Mouse (Mus musculus) lung, postnatal 0 days (tissue): ENCODE measurements around the gene Klhl29. TPM values are rescaled to one million over a fixed set of nuclear protein-coding genes. Genes with fewer than 3 reads are reported as not detected.

Experiments
- ATAC-seq: fragments of 200-750 bp; cut with Nextera tagmentation; 2 replicates; pipeline ENCODE4 v1.8.0; 2017; ENCODE audit warnings: moderate library complexity
- DNase-seq: peaks from one replicate; pipeline ENCODE4 v3.0.0-alpha.2; 2016; ENCODE audit warnings: low spot score
- H3K27ac ChIP-seq: fragments of 300-500 bp; sonication (generic); 2 replicates; pipeline ENCODE4 v1.5.1; 2014; ENCODE audit warnings: antibody characterized with exemption, mild to moderate bottlenecking, low read length, mixed read lengths
- H3K27me3 ChIP-seq: fragments of 300-500 bp; sonication (generic); replicated peaks from 2 replicates; pipeline ENCODE4 v1.6.1; 2014; ENCODE audit warnings: low read length, mixed read lengths; ENCODE audit not compliant: insufficient read depth
- H3K36me3 ChIP-seq: fragments of 300-500 bp; sonication (generic); 2 replicates; pipeline ENCODE4 v1.6.1; 2014; ENCODE audit warnings: low read length, mixed read lengths; ENCODE audit not compliant: insufficient read depth
- H3K4me1 ChIP-seq: fragments of 300-500 bp; sonication (generic); 2 replicates; pipeline ENCODE4 v1.6.1; 2014; ENCODE audit warnings: antibody characterized with exemption, low read depth, low read length, mixed read lengths; ENCODE audit not compliant: insufficient read depth
- H3K4me2 ChIP-seq: fragments of 300-500 bp; sonication (generic); replicated peaks from 2 replicates; pipeline ENCODE4 v1.6.1; 2014; ENCODE audit warnings: low read depth, mild to moderate bottlenecking, low read length, moderate library complexity, mixed read lengths
- H3K4me3 ChIP-seq: fragments of 300-500 bp; sonication (generic); 2 replicates; pipeline ENCODE4 v1.5.1; 2014; ENCODE audit warnings: low read depth, low read length
- H3K9ac ChIP-seq: fragments of 300-500 bp; sonication (generic); replicated peaks from 2 replicates; pipeline ENCODE4 v1.6.1; 2014; ENCODE audit warnings: low read depth, mild to moderate bottlenecking
- H3K9me3 ChIP-seq: fragments of 300-500 bp; sonication (generic); 2 replicates; pipeline ENCODE4 v1.6.1; 2016; ENCODE audit warnings: low read length, mixed read lengths
- CTCF ChIP-seq: IDR thresholded peaks from 2 replicates; pipeline ENCODE4 v1.5.1; 2016; ENCODE audit warnings: antibody characterized with exemption, mild to moderate bottlenecking
- EP300 ChIP-seq: IDR thresholded peaks from 2 replicates; pipeline ENCODE4 v1.6.1; 2016; ENCODE audit warnings: antibody characterized with exemption, mild to moderate bottlenecking, control low read depth
- WGBS: fragments of 180-500 bp; shearing (Covaris S2); extraction: QIAGEN DNeasy Blood & Tissue Kit; methylation state at CpG from one replicate; pipeline ENCODE4 v1.1.7; 2014; 5-methylcytosine and 5-hydroxymethylcytosine counted together
- polyA plus RNA-seq: library from polyadenylated mRNA; unstranded; fragments of >200 nt; fragmentation: Nextera tagmentation; extraction: Ambion mirVana; gene quantifications from 2 replicates; pipeline ENCODE4 v1.2.1, GENCODE M21; 2015

Klhl29 gene
- polyA plus RNA-seq, 1 experiment from 2014 or later: 0.33 TPM

GRCm38 (mm10) chr12:5204071-5204840, 171.2 kb downstream of the Klhl29 start:
- H3K27me3 ChIP-seq: no peaks in the 10 kb centered on the region
- peak; percentile 46 for ATAC-seq
- H3K9me3 ChIP-seq: no peaks in the 10 kb centered on the region
- no peaks in the 10 kb centered on the region for H3K4me1 ChIP-seq
- H3K27ac ChIP-seq: no peak overlapping the region
- DNase-seq: peak; percentile 29
- no peak overlapping the region for H3K9ac ChIP-seq
- H3K4me2 ChIP-seq: no peak overlapping the region
- H3K36me3 ChIP-seq: no peaks in the 10 kb centered on the region
- 42% methylated on average over 11 of the region's 11 CpGs for WGBS
- no peak overlapping the region for H3K4me3 ChIP-seq
- TF ChIP-seq EP300 (no peak), CTCF (no peak)

GRCm38 (mm10) chr12:5203385-5203784, 172.1 kb downstream of the Klhl29 start:
- no peak for ATAC-seq
- Histone ChIP-seq H3K9me3 (no peaks in the 10 kb centered on the region), H3K36me3 (no peaks in the 10 kb centered on the region), H3K4me1 (no peaks in the 10 kb centered on the region), H3K27ac (no peak overlapping the region), H3K9ac (no peak overlapping the region), H3K4me2 (no peak overlapping the region), H3K4me3 (no peak overlapping the region), H3K27me3 (no peaks in the 10 kb centered on the region)
- DNase-seq: no peak
- TF ChIP-seq EP300: no peak
- TF ChIP-seq CTCF: no peak
- 51% methylated on average over 5 of the region's 5 CpGs for WGBS

- Histone ChIP-seq H3K4me2 (no peak overlapping the region), H3K4me3 (no peak overlapping the region), H3K4me1 (no peaks in the 10 kb centered on the region), H3K9ac (no peak overlapping the region), H3K27ac (no peak overlapping the region), H3K36me3 (no peaks in the 10 kb centered on the region), H3K9me3 (no peaks in the 10 kb centered on the region), H3K27me3 (no peaks in the 10 kb centered on the region)
- ATAC-seq: no peak
- 52% methylated on average over 4 of the region's 4 CpGs for WGBS
- TF ChIP-seq EP300 (no peak), CTCF (no peak)
- no peak for DNase-seq
These were observed 177.2 kb downstream of the Klhl29 start for GRCm38 (mm10) chr12:5198254-5198653.

GRCm38 (mm10) chr12:5194176-5194575, 181.3 kb downstream of the Klhl29 start:
- DNase-seq: no peak
- TF ChIP-seq CTCF: no peak
- TF ChIP-seq EP300: no peak
- H3K4me3 ChIP-seq: no peak overlapping the region

GRCm38 (mm10) chr12:5192380-5192718, 183.1 kb downstream of the Klhl29 start:
- Histone ChIP-seq H3K27me3 (no peaks in the 10 kb centered on the region), H3K9me3 (no peaks in the 10 kb centered on the region), H3K4me3 (no peak overlapping the region), H3K27ac (no peak overlapping the region), H3K4me1 (no peaks in the 10 kb centered on the region; the same call in 1 of the 2 replicates), H3K4me2 (no peak overlapping the region), H3K9ac (no peak overlapping the region), H3K36me3 (no peaks in the 10 kb centered on the region)
- no peak for TF ChIP-seq EP300
- TF ChIP-seq CTCF: no peak
- 53% methylated on average over 9 of the region's 9 CpGs for WGBS
- no peak for DNase-seq
- no peak for ATAC-seq

More at GRCm38 (mm10) chr12:5194176-5194575, 181.3 kb downstream of the Klhl29 start:
- Histone ChIP-seq H3K9me3 (no peaks in the 10 kb centered on the region), H3K9ac (no peak overlapping the region), H3K36me3 (no peaks in the 10 kb centered on the region), H3K4me1 (no peaks in the 10 kb centered on the region; the same call in 1 of the 2 replicates), H3K27ac (no peak overlapping the region), H3K27me3 (no peaks in the 10 kb centered on the region), H3K4me2 (no peak overlapping the region)
- no peak for ATAC-seq
- WGBS: 47% methylated on average over 6 of the region's 6 CpGs

- Histone ChIP-seq H3K27me3 (no peaks in the 10 kb centered on the region), H3K27ac (no peak overlapping the region), H3K4me3 (no peak overlapping the region), H3K9ac (no peak overlapping the region), H3K9me3 (no peaks in the 10 kb centered on the region), H3K4me1 (no peaks in the 10 kb centered on the region; the same call in 1 of the 2 replicates), H3K4me2 (peak overlapping the region; percentile 34), H3K36me3 (no peaks in the 10 kb centered on the region)
- DNase-seq (peak; percentile 66), ATAC-seq (peak; percentile 77)
- 7% methylated on average over 14 of the region's 14 CpGs for WGBS
- TF ChIP-seq CTCF (no peak), EP300 (no peak)
These were observed 183.7 kb downstream of the Klhl29 start for GRCm38 (mm10) chr12:5191628-5192379.
